Mouse (Mus musculus) ES-E14 (cell line): ENCODE data around the gene Apbb2. TPM values are rescaled to one million over a fixed set of nuclear protein-coding genes. Genes with fewer than 3 reads are reported as not detected.

Source experiments
- DNase-seq: peaks from one replicate; pipeline ENCODE4 v3.0.0-alpha.2; 2013; ENCODE audit warnings: low read depth, low spot score
- H3K27ac ChIP-seq: 2 replicates; pipeline ENCODE4 v1.5.1; 2012; ENCODE audit warnings: low read depth, mild to moderate bottlenecking, low read length, moderate library complexity, mixed read lengths; ENCODE audit not compliant: poor library complexity, insufficient read depth, severe bottlenecking
- H3K36me3 ChIP-seq: 2 replicates; pipeline ENCODE4 v1.6.1; 2012; ENCODE audit warnings: mild to moderate bottlenecking, low read length, moderate library complexity, mixed read lengths; ENCODE audit not compliant: control insufficient read depth, poor library complexity, insufficient read depth, severe bottlenecking
- H3K4me1 ChIP-seq, 2 experiments: fragments of 150-350 bp in 1 of 2; sonication (generic) in 1 of 2; 2 replicates each; pipeline ENCODE4 v1.6.1; 2012; ENCODE audit warnings: low read length in 2 of 2, mild to moderate bottlenecking in 1 of 2, mixed read lengths in 1 of 2; ENCODE audit not compliant: control insufficient read depth in 2 of 2, insufficient read depth in 2 of 2, poor library complexity in 1 of 2
- H3K4me3 ChIP-seq, 2 experiments: fragments of 150-350 bp in 1 of 2; sonication (generic) in 1 of 2; 2 replicates each; pipeline ENCODE4 v1.5.1; 2012; ENCODE audit warnings: low read length in 2 of 2, low read depth in 1 of 2, mild to moderate bottlenecking in 1 of 2, mixed read lengths in 1 of 2; ENCODE audit not compliant: insufficient read depth in 1 of 2, poor library complexity in 1 of 2, severe bottlenecking in 1 of 2
- H3K9ac ChIP-seq: 2 replicates; pipeline ENCODE4 v1.6.1; 2012; ENCODE audit warnings: low read depth, mild to moderate bottlenecking, low read length, mixed read lengths; ENCODE audit not compliant: poor library complexity, insufficient read depth, severe bottlenecking
- H3K9me3 ChIP-seq: fragments of 150-350 bp; sonication (generic); 2 replicates; pipeline ENCODE4 v1.6.1; 2012; ENCODE audit warnings: low read depth, mild to moderate bottlenecking, low read length; ENCODE audit not compliant: control insufficient read depth, insufficient read depth
- CHD2 ChIP-seq: IDR thresholded peaks from 2 replicates; pipeline ENCODE4 v1.6.1; 2014; ENCODE audit warnings: mild to moderate bottlenecking, low read depth, low read length, inconsistent platforms
- HCFC1 ChIP-seq: IDR thresholded peaks from 2 replicates; pipeline ENCODE4 v1.6.1; 2012; ENCODE audit warnings: low read length, inconsistent platforms, borderline replicate concordance; ENCODE audit not compliant: insufficient read depth
- MAFK ChIP-seq: IDR thresholded peaks from 2 replicates; pipeline ENCODE4 v1.6.1; 2014; ENCODE audit warnings: mild to moderate bottlenecking, low read depth, low read length, inconsistent platforms; ENCODE audit not compliant: insufficient read depth
- ZC3H11A ChIP-seq: IDR thresholded peaks from 2 replicates; pipeline ENCODE4 v1.6.1; 2012; ENCODE audit warnings: low read depth, mild to moderate bottlenecking, inconsistent platforms, low read length, borderline replicate concordance
- ZNF384 ChIP-seq: IDR thresholded peaks from 2 replicates; pipeline ENCODE4 v1.6.1; 2012; ENCODE audit warnings: low read depth, low read length, inconsistent platforms
- in situ Hi-C, 2 experiments: fragments of 600-800 bp; cut with MboI; formaldehyde crosslinking; loops; one replicate each; pipeline ENCODE4 v1.15.1; 2025; ENCODE audit warnings: low sequenced_read_pairs in 2 of 2, inconsistent platforms in 1 of 2; ENCODE audit not compliant: unreplicated experiment in 2 of 2
- total RNA-seq: library from RNA; depleted of rRNA; stranded (reverse); fragments of 300-350 nt; gene quantifications from 2 replicates; pipeline ENCODE4 v1.2.3, GENCODE M21; 2012

The Apbb2 gene
- total RNA-seq, 1 experiment, result 15.3 TPM

DNA sequence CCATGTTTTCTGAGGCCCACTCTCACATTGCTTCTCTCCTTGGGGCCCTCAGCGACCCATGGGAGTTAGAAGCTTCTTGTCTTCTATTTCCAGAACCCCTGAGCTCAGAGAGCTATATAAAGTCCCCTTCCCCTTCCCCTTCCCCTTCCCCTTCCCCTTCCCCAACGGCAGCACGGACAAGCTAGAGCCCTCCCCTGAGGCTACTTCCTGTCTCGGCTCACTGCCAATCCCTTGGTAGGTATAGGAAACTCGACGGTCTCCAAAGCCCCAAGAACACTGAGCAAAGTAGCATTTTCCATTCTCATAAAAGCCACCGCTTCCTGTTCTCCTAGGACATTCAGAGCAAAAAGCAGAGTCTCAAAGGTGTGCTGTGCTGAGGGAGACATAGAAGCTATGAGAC is 107.9 kb downstream of the Apbb2 start:
- TF ChIP-seq ZNF384 (no peak), HCFC1 (no peak), CHD2 (no peak), MAFK (no peak), ZC3H11A (no peak)
- Histone ChIP-seq H3K27ac (no peak overlapping the region), H3K36me3 (no peaks in the 10 kb centered on the region), H3K4me1 (no peaks in the 10 kb centered on the region), H3K4me3 (no peak overlapping the region), H3K9me3 (no peaks in the 10 kb centered on the region), H3K9ac (no peak overlapping the region)
- DNase-seq, result no peak
- in situ Hi-C loops, result no loop called here

DNA sequence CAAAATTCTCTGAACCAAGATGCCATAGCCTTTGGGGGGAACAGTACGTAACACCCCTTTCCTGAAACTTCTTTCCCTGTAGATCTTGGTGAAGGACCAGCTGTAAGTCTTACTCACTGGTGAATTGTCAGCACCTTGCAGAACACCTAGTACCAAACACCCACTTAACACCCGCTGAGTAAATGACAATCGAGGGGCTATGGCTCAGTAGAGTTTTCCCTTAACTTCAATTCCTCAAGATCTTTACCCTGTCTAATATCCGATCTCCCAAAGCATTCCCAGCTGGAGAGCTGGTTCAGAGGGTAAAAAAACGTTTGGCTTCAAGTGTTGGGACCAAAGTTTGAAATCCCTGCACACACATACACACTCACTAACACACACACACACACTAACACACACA is 109.4 kb downstream of the Apbb2 start:
- no peak overlapping the region for H3K9ac ChIP-seq
- TF ChIP-seq ZC3H11A (no peak), MAFK (no peak), HCFC1 (no peak), ZNF384 (no peak), CHD2 (no peak)
- no peaks in the 10 kb centered on the region for H3K4me1 ChIP-seq
- no peak for DNase-seq
- H3K27ac ChIP-seq, result no peak overlapping the region
- H3K4me3 ChIP-seq, result no peak overlapping the region
- in situ Hi-C loops, result no loop called here
- no peaks in the 10 kb centered on the region for H3K9me3 ChIP-seq
- no peaks in the 10 kb centered on the region for H3K36me3 ChIP-seq

DNA sequence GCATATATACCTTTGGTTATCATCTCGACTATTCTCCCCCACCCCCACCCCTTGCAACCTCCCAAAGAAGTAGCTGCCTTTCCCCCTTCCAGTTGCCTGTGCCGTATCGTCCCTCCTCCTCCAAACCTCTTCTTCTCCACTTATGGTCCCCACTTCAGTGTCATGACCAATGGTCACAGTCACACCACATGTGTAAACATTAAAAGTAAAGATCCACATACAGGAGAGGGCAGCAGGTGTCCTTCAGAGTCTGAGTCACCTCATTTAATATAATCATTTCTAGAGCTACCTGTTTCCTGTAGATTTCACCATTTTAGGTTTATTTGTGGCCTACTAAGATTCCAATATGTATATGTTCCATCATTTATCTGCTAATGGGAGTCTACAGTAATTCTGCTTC is 113.0 kb downstream of the Apbb2 start:
- H3K36me3 ChIP-seq, result no peaks in the 10 kb centered on the region
- H3K9me3 ChIP-seq, result no peaks in the 10 kb centered on the region
- TF ChIP-seq CHD2 (no peak), MAFK (no peak), ZNF384 (no peak), HCFC1 (no peak), ZC3H11A (no peak)
- no peak overlapping the region for H3K9ac ChIP-seq
- H3K27ac ChIP-seq, result no peak overlapping the region
- H3K4me3 ChIP-seq, result no peak overlapping the region
- DNase-seq, result no peak
- H3K4me1 ChIP-seq, result no peaks in the 10 kb centered on the region
- in situ Hi-C loops, result no loop called here

DNA sequence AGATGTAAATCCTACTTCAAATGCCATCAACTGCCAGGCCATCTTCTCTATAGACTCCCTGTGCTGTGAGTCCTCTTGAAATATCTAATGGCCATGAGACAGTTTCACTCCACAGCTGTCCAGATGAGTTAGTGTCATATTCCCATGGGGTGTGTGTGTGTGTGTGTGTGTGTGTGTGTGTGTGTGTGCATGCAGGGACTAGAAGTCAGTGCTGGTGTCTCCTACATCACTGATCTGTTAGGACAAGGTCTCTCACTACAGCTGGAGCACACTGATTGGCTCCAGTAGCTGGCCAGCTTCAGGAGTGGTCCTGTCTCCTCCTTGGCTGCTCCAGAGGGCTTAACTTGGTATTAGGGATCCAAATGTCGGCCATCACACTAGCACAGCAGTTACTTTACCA is 113.5 kb downstream of the Apbb2 start:
- in situ Hi-C loops, result no loop called here

DNA sequence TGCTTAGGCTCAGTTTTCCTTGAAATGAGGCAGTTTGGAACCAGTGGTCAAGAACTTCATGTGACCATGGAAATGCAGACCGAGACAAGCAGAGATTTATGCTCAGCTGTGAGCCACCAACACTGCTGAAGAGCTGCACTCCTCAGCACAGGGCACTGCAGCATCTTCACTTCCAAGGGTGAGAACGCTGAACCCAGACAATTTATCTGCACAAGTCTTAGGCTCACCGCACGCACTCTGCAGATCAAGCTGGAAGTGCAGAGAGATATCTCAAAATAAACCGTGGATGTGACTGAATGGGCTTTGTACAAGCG is 114.2 kb downstream of the Apbb2 start:
- TF ChIP-seq ZNF384 (no peak), MAFK (no peak), HCFC1 (no peak), CHD2 (no peak), ZC3H11A (no peak)
- no peak overlapping the region for H3K27ac ChIP-seq
- no peaks in the 10 kb centered on the region for H3K9me3 ChIP-seq

More for the DNA sequence above, 113.5 kb downstream of the Apbb2 start:
- Histone ChIP-seq H3K9me3 (no peaks in the 10 kb centered on the region), H3K36me3 (no peaks in the 10 kb centered on the region), H3K27ac (no peak overlapping the region), H3K4me1 (no peaks in the 10 kb centered on the region), H3K9ac (no peak overlapping the region), H3K4me3 (no peak overlapping the region)
- TF ChIP-seq CHD2, result no peak
- TF ChIP-seq MAFK, result no peak
- TF ChIP-seq HCFC1, result no peak
- no peak for TF ChIP-seq ZC3H11A
- no peak for TF ChIP-seq ZNF384
- no peak for DNase-seq

More for the DNA sequence above, 114.2 kb downstream of the Apbb2 start:
- no peak for DNase-seq
- Histone ChIP-seq H3K36me3 (no peaks in the 10 kb centered on the region), H3K4me1 (no peaks in the 10 kb centered on the region), H3K9ac (no peak overlapping the region), H3K4me3 (no peak overlapping the region)
- in situ Hi-C loops, result no loop called here
